Mouse (Mus musculus): ENCODE data around the gene Vegfd. TPM values are rescaled to one million over a fixed set of nuclear protein-coding genes. Genes with fewer than 3 reads are reported as not detected.

Vegfd gene
- polyA plus RNA-seq, 1 experiment from 2014 or later: 1.2 TPM

GRCm38 (mm10) chrX:164449201-164449600 lies 76.0 kb downstream of the Vegfd start:
- H3K27me3 ChIP-seq (ENCODE audit: low read depth, poor library complexity, severe bottlenecking): peaks cover 56% of the 10 kb centered on the region
- no peak for DNase-seq (ENCODE audit: low spot score)
- H3K4me1 ChIP-seq: no peaks in the 10 kb centered on the region
- 52% methylated on average over 3 of the region's 3 CpGs for WGBS
- no peak overlapping the region for H3K4me3 ChIP-seq
- no peaks in the 10 kb centered on the region for H3K36me3 ChIP-seq
- no peak overlapping the region for H3K27ac ChIP-seq (replicated peaks)
- H3K9me3 ChIP-seq (replicated peaks): no peaks in the 10 kb centered on the region

Other genes with a start within 250 kb of the Vegfd start
- gene Ace2, start 234.0 kb upstream of the Vegfd start, polyA plus RNA-seq (2016; fragmentation: Nextera tagmentation; extraction: Ambion mirVana): 0.09 and 0.36 TPM in 2 replicates
- 0.15 and 0.43 TPM in 2 replicates for gene Bmx, start 115.2 kb upstream of the Vegfd start, polyA plus RNA-seq (2016; fragmentation: Nextera tagmentation; extraction: Ambion mirVana)
- 7.7 and 9.4 TPM in 2 replicates for gene Pir, start 104.0 kb upstream of the Vegfd start, polyA plus RNA-seq (2016; fragmentation: Nextera tagmentation; extraction: Ambion mirVana)
- 17.9 and 19.6 TPM in 2 replicates for gene Piga, start 46.4 kb downstream of the Vegfd start, polyA plus RNA-seq (2016; fragmentation: Nextera tagmentation; extraction: Ambion mirVana)
- not detected in 2 replicates for gene Asb11, start 63.6 kb downstream of the Vegfd start, polyA plus RNA-seq (2016; fragmentation: Nextera tagmentation; extraction: Ambion mirVana)
- 0.33 and 0.46 TPM in 2 replicates for gene Asb9, start 132.9 kb downstream of the Vegfd start, polyA plus RNA-seq (2016; fragmentation: Nextera tagmentation; extraction: Ambion mirVana)

Data from midbrain, embryonic 10.5 days (tissue).